Mouse (Mus musculus): Measurements from ENCODE around the gene Emsy. TPM values are rescaled to one million over a fixed set of nuclear protein-coding genes. Genes with fewer than 3 reads are reported as not detected.

The Emsy gene
- total and polyA plus RNA-seq, 3 experiments, result 19.6 to 25.6 (median 24.0) TPM

DNA sequence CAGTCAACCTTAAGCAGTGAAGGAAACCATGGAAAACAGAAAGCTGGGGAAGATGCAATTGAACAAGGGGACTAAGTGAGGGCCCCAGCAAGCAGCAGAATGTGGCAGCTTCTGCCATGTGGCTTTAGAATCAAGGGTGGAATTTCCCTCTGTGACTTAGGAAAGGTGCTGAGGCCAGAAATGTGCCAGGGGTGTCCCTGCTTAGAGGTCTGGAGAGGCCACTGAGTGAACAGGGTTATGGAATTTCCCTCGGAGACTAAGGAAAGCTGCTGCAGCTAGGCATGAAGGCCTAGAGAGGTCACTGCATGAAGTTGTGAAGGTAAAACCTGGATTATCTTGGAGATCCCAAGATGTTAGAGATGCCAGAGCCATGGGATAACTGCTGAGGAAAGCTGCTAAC lies 33.5 kb upstream of the Emsy start:
- no peak for DNase-seq
- Histone ChIP-seq H3K27ac (no peak overlapping the region), H3K27me3 (ENCODE audit: control insufficient read depth, insufficient read depth, low read length) (no peaks in the 10 kb centered on the region), H3K9ac (ENCODE audit: low read depth, low read length) (no peak overlapping the region), H3K4me1 (ENCODE audit: control insufficient read depth, insufficient read depth, low read length) (peaks cover 5% of the 10 kb centered on the region), H3K4me3 (no peak overlapping the region), H3K36me3 (ENCODE audit: control insufficient read depth, insufficient read depth, low read length) (no peaks in the 10 kb centered on the region), H3K79me2 (replicated peaks; ENCODE audit: control insufficient read depth, insufficient read depth, low read length) (no peaks in the 10 kb centered on the region)
- intact Hi-C loops (cut with DNase I), result no loop called here
- WGBS, result 73% methylated on average over 1 of the region's 1 CpGs
- no peak for TF ChIP-seq CTCF (IDR thresholded peaks at IDR 0.05)
- TF ChIP-seq EP300 (IDR thresholded peaks at IDR 0.05; ENCODE audit: insufficient read depth, low read depth, low read length), result no peak
- TF ChIP-seq POLR2A (IDR thresholded peaks at IDR 0.05; ENCODE audit: insufficient read depth, low read depth, low read length), result no peak

DNA sequence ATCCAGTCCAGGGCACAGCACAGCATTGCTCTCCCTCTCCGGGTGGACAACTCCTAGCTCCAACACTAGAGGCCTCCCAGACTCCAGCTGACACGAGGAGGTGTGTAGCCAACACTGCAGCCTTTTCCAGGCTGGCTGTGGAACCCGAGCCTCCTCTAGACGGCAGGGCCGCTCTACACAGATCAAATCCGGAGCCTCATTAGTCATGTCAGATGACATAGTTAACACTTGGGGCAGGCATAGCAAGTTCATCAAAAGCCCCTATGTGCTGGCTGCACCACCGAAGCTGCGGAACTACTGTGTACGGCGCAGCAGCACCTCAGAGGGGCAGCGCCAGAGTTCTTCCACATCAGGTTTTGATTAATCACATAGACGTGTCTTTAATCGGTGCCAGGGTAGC lies 29.3 kb upstream of the Emsy start:
- Histone ChIP-seq H3K36me3 (ENCODE audit: control insufficient read depth, insufficient read depth, low read length) (no peaks in the 10 kb centered on the region), H3K9ac (ENCODE audit: low read depth, low read length) (no peak overlapping the region), H3K4me1 (ENCODE audit: control insufficient read depth, insufficient read depth, low read length) (peaks cover 2% of the 10 kb centered on the region; the same call in 1 of the 2 replicates), H3K27me3 (ENCODE audit: control insufficient read depth, insufficient read depth, low read length) (no peaks in the 10 kb centered on the region), H3K4me3 (no peak overlapping the region), H3K27ac (no peak overlapping the region), H3K79me2 (replicated peaks; ENCODE audit: control insufficient read depth, insufficient read depth, low read length) (no peaks in the 10 kb centered on the region)
- DNase-seq, result no peak
- 49% methylated on average over 13 of the region's 13 CpGs for WGBS
- TF ChIP-seq POLR2A (IDR thresholded peaks at IDR 0.05; ENCODE audit: insufficient read depth, low read depth, low read length) (no peak), CTCF (IDR thresholded peaks at IDR 0.05) (peak; percentile 51), EP300 (IDR thresholded peaks at IDR 0.05; ENCODE audit: insufficient read depth, low read depth, low read length) (no peak)
- intact Hi-C loops (cut with DNase I), result no loop called here

DNA sequence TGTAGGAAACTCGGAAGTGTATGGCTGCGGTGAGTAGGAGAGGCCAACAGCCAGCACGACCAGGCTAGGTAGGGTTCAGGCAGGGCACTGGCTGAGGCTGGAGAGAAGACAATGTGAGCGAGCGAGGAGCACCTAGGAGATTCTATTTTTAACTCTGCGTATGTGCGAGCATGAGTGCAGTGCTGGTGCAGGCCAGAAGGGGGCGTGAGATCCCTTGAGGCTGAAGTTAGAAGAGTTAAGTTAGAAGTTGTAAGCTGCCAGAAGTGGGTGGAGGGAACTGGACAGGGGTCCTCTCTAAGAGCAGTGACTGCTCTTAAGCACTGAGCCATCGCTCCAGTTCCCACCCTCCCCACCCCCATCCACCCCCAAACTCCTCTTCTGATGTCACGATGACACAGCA lies 26.2 kb upstream of the Emsy start:
- no peak for TF ChIP-seq EP300 (IDR thresholded peaks at IDR 0.05; ENCODE audit: insufficient read depth, low read depth, low read length)
- 0 out of 2 replicates have a peak, but pooled peaks have one; percentile 20 for TF ChIP-seq CTCF (IDR thresholded peaks at IDR 0.05)
- no peaks in the 10 kb centered on the region for H3K79me2 ChIP-seq (replicated peaks; ENCODE audit: control insufficient read depth, insufficient read depth, low read length)
- H3K27me3 ChIP-seq (ENCODE audit: control insufficient read depth, insufficient read depth, low read length), result no peaks in the 10 kb centered on the region
- H3K36me3 ChIP-seq (ENCODE audit: control insufficient read depth, insufficient read depth, low read length), result no peaks in the 10 kb centered on the region
- intact Hi-C loops (cut with DNase I), result no loop called here
- 81% methylated on average over 10 of the region's 10 CpGs for WGBS
- H3K4me3 ChIP-seq, result no peak overlapping the region
- no peak overlapping the region for H3K27ac ChIP-seq
- no peak for DNase-seq
- no peak overlapping the region for H3K9ac ChIP-seq (ENCODE audit: low read depth, low read length)
- peaks cover 4% of the 10 kb centered on the region; the same call in 1 of the 2 replicates for H3K4me1 ChIP-seq (ENCODE audit: control insufficient read depth, insufficient read depth, low read length)

GRCm38 (mm10) chr7:98680691-98681090 lies 24.1 kb upstream of the Emsy start:
- Histone ChIP-seq H3K79me2 (replicated peaks; ENCODE audit: control insufficient read depth, insufficient read depth, low read length) (no peaks in the 10 kb centered on the region), H3K27me3 (ENCODE audit: control insufficient read depth, insufficient read depth, low read length) (no peaks in the 10 kb centered on the region), H3K9ac (ENCODE audit: low read depth, low read length) (no peak overlapping the region), H3K4me1 (ENCODE audit: control insufficient read depth, insufficient read depth, low read length) (peaks cover 4% of the 10 kb centered on the region; the same call in 1 of the 2 replicates), H3K27ac (no peak overlapping the region), H3K36me3 (ENCODE audit: control insufficient read depth, insufficient read depth, low read length) (no peaks in the 10 kb centered on the region), H3K4me3 (no peak overlapping the region)
- 74% methylated on average over 2 of the region's 2 CpGs for WGBS
- intact Hi-C loops (cut with DNase I), result no loop called here
- no peak for DNase-seq
- TF ChIP-seq CTCF (IDR thresholded peaks at IDR 0.05), result no peak
- TF ChIP-seq EP300 (IDR thresholded peaks at IDR 0.05; ENCODE audit: insufficient read depth, low read depth, low read length), result no peak
- no peak for TF ChIP-seq POLR2A (IDR thresholded peaks at IDR 0.05; ENCODE audit: insufficient read depth, low read depth, low read length)

GRCm38 (mm10) chr7:98678441-98678840 lies 21.9 kb upstream of the Emsy start:
- Histone ChIP-seq H3K79me2 (replicated peaks; ENCODE audit: control insufficient read depth, insufficient read depth, low read length) (no peaks in the 10 kb centered on the region), H3K4me1 (ENCODE audit: control insufficient read depth, insufficient read depth, low read length) (peaks cover 1% of the 10 kb centered on the region; the same call in 1 of the 2 replicates), H3K27me3 (ENCODE audit: control insufficient read depth, insufficient read depth, low read length) (no peaks in the 10 kb centered on the region), H3K27ac (peak overlapping the region; percentile 88), H3K9ac (ENCODE audit: low read depth, low read length) (peak overlapping the region; percentile 50), H3K4me3 (peak overlapping the region; percentile 43), H3K36me3 (ENCODE audit: control insufficient read depth, insufficient read depth, low read length) (no peaks in the 10 kb centered on the region)
- 3% methylated on average over 7 of the region's 7 CpGs for WGBS
- DNase-seq, result peak in 1 of 2 experiments; percentile 48
- intact Hi-C loops (cut with DNase I), result no loop called here
- TF ChIP-seq POLR2A (IDR thresholded peaks at IDR 0.05; ENCODE audit: insufficient read depth, low read depth, low read length) (peak; percentile 56; the same call in 1 of the 2 replicates), EP300 (IDR thresholded peaks at IDR 0.05; ENCODE audit: insufficient read depth, low read depth, low read length) (peak; percentile 64; the same call in 1 of the 2 replicates), CTCF (IDR thresholded peaks at IDR 0.05) (no peak)

- WGBS, result 79% methylated on average over 2 of the region's 2 CpGs
- no peak for DNase-seq
- Histone ChIP-seq H3K27me3 (ENCODE audit: control insufficient read depth, insufficient read depth, low read length) (no peaks in the 10 kb centered on the region), H3K4me3 (peak overlapping the region; percentile 43; the same call in 1 of the 2 replicates), H3K9ac (ENCODE audit: low read depth, low read length) (no peak overlapping the region), H3K4me1 (ENCODE audit: control insufficient read depth, insufficient read depth, low read length) (peaks cover 4% of the 10 kb centered on the region), H3K27ac (peak overlapping the region; percentile 88), H3K79me2 (replicated peaks; ENCODE audit: control insufficient read depth, insufficient read depth, low read length) (no peaks in the 10 kb centered on the region), H3K36me3 (ENCODE audit: control insufficient read depth, insufficient read depth, low read length) (peaks cover 3% of the 10 kb centered on the region)
- intact Hi-C loops (cut with DNase I), result no loop called here
- TF ChIP-seq EP300 (IDR thresholded peaks at IDR 0.05; ENCODE audit: insufficient read depth, low read depth, low read length) (no peak), CTCF (IDR thresholded peaks at IDR 0.05) (no peak)
These were observed 20.9 kb upstream of the Emsy start for GRCm38 (mm10) chr7:98677511-98677910.
